Mouse (Mus musculus) MEL (cell line): ENCODE results near the gene Fxyd5. TPM values are rescaled to one million over a fixed set of nuclear protein-coding genes. Genes with fewer than 3 reads are reported as not detected.
A peak's percentile ranks its signal among the peaks of the same experiment; 100 is the strongest.

Experiments
- DNase-seq: peaks from one replicate; pipeline ENCODE4 v3.0.0; 2011; ENCODE audit warnings: low read depth, low spot score
- H3K27ac ChIP-seq: 2 replicates; pipeline ENCODE4 v1.5.1; 2012; ENCODE audit warnings: low read depth, mild to moderate bottlenecking, control low read depth, low read length, moderate library complexity; ENCODE audit not compliant: control insufficient read depth
- H3K27me3 ChIP-seq, 2 experiments: fragments of 150-350 bp in 1 of 2; sonication (generic) in 1 of 2; 2 replicates each; pipeline ENCODE4 v1.6.1; 2012; ENCODE audit warnings: low read length in 2 of 2, mild to moderate bottlenecking in 2 of 2, improper control_type of control experiment in 1 of 2, moderate library complexity in 1 of 2; ENCODE audit not compliant: insufficient read depth in 2 of 2, control insufficient read depth in 1 of 2
- H3K36me3 ChIP-seq, 2 experiments: 2 replicates each; pipeline ENCODE4 v1.6.1; 2012 to 2014; ENCODE audit warnings: low read length in 2 of 2, improper control_type of control experiment in 1 of 2, inconsistent platforms in 1 of 2, mild to moderate bottlenecking in 1 of 2; ENCODE audit not compliant: insufficient read depth in 2 of 2, control insufficient read depth in 1 of 2
- H3K4me1 ChIP-seq, 2 experiments: fragments of 150-350 bp in 1 of 2; sonication (generic) in 1 of 2; 2 replicates each; pipeline ENCODE4 v1.6.1; 2012; ENCODE audit warnings: low read length in 2 of 2, improper control_type of control experiment in 1 of 2, mild to moderate bottlenecking in 1 of 2; ENCODE audit not compliant: insufficient read depth in 2 of 2, control insufficient read depth in 1 of 2
- H3K4me3 ChIP-seq, 2 experiments: fragments of 150-350 bp in 1 of 2; sonication (generic) in 1 of 2; 2 replicates each; pipeline ENCODE4 v1.5.1; 2012; ENCODE audit warnings: low read depth in 2 of 2, low read length in 2 of 2, mild to moderate bottlenecking in 2 of 2, moderate library complexity in 2 of 2, control low read depth in 1 of 2, improper control_type of control experiment in 1 of 2; ENCODE audit not compliant: control insufficient read depth in 1 of 2, insufficient read depth in 1 of 2
- H3K79me2 ChIP-seq: 2 replicates; pipeline ENCODE4 v1.6.1; 2012; ENCODE audit warnings: mild to moderate bottlenecking, low read length, moderate library complexity; ENCODE audit not compliant: control insufficient read depth, poor library complexity, insufficient read depth
- H3K9ac ChIP-seq: 2 replicates; pipeline ENCODE4 v1.6.1; 2012; ENCODE audit warnings: low read depth, mild to moderate bottlenecking, control low read depth, low read length, moderate library complexity; ENCODE audit not compliant: control insufficient read depth, poor library complexity, severe bottlenecking
- H3K9me3 ChIP-seq: fragments of 150-350 bp; sonication (generic); replicated peaks from 2 replicates; pipeline ENCODE4 v1.6.1; 2012; ENCODE audit warnings: mild to moderate bottlenecking, low read length, improper control_type of control experiment, moderate library complexity; ENCODE audit not compliant: insufficient read depth
- BHLHE40 ChIP-seq: IDR thresholded peaks from 2 replicates; pipeline ENCODE4 v1.6.1; 2012; ENCODE audit warnings: low read depth, mild to moderate bottlenecking, inconsistent platforms, low read length, improper control_type of control experiment, borderline replicate concordance
- CHD1 ChIP-seq: IDR thresholded peaks from 2 replicates; pipeline ENCODE4 v1.6.1; 2012; ENCODE audit warnings: low read depth, mild to moderate bottlenecking, inconsistent platforms, low read length, improper control_type of control experiment
- CTCF ChIP-seq, 3 experiments: IDR thresholded peaks in 2 of 3; conservative IDR thresholded peaks in 1 of 3; 2 replicates each; pipeline ENCODE4 v1.5.1; 2011 to 2012; ENCODE audit warnings: low read length in 3 of 3, low read depth in 2 of 3, mild to moderate bottlenecking in 2 of 3, improper control_type of control experiment in 1 of 3, inconsistent platforms in 1 of 3, mixed read lengths in 1 of 3, moderate library complexity in 1 of 3; ENCODE audit not compliant: control insufficient read depth in 1 of 3, insufficient read depth in 1 of 3, poor library complexity in 1 of 3, severe bottlenecking in 1 of 3
- E2F4 ChIP-seq: IDR thresholded peaks from 2 replicates; pipeline ENCODE4 v1.6.1; 2011; ENCODE audit warnings: low read depth, low read length, improper control_type of control experiment, borderline replicate concordance
- EP300 ChIP-seq, 2 experiments: IDR thresholded peaks; 2 replicates each; pipeline ENCODE4 v1.6.1; 2011; ENCODE audit warnings: improper control_type of control experiment in 2 of 2, low read length in 2 of 2, low read depth in 1 of 2, mild to moderate bottlenecking in 1 of 2
- GABPA ChIP-seq: IDR thresholded peaks from 2 replicates; pipeline ENCODE4 v1.6.1; 2012; ENCODE audit warnings: low read depth, mild to moderate bottlenecking, inconsistent platforms, low read length, improper control_type of control experiment, moderate library complexity
- MAFK ChIP-seq: IDR thresholded peaks from 2 replicates; pipeline ENCODE4 v1.6.1; 2011; ENCODE audit warnings: low read depth, mild to moderate bottlenecking, low read length, improper control_type of control experiment, borderline replicate concordance
- MAX ChIP-seq: IDR thresholded peaks from 2 replicates; pipeline ENCODE4 v1.6.1; 2011; ENCODE audit warnings: low read length, improper control_type of control experiment
- MAZ ChIP-seq: IDR thresholded peaks from 2 replicates; pipeline ENCODE4 v1.6.1; 2012; ENCODE audit warnings: low read depth, mild to moderate bottlenecking, inconsistent platforms, low read length, improper control_type of control experiment
- MYC ChIP-seq: IDR thresholded peaks from 2 replicates; pipeline ENCODE4 v1.6.1; 2011; ENCODE audit warnings: low read depth, mild to moderate bottlenecking, low read length, improper control_type of control experiment, moderate library complexity
- NELFE ChIP-seq: IDR thresholded peaks from 2 replicates; pipeline ENCODE4 v1.6.1; 2011; ENCODE audit warnings: low read depth, low read length, improper control_type of control experiment
- POLR2A ChIP-seq, 2 experiments: IDR thresholded peaks; 2 replicates each; pipeline ENCODE4 v1.6.1; 2011 to 2012; ENCODE audit warnings: low read length in 2 of 2, mild to moderate bottlenecking in 2 of 2, control low read depth in 1 of 2, improper control_type of control experiment in 1 of 2, low read depth in 1 of 2, moderate library complexity in 1 of 2; ENCODE audit not compliant: control insufficient read depth in 1 of 2, insufficient read depth in 1 of 2, poor library complexity in 1 of 2
- POLR2AphosphoS5 ChIP-seq: IDR thresholded peaks from 2 replicates; pipeline ENCODE4 v1.6.1; 2012; ENCODE audit warnings: low read depth, borderline replicate concordance, mild to moderate bottlenecking, inconsistent platforms, low read length, moderate library complexity, mixed read lengths
- RAD21 ChIP-seq: IDR thresholded peaks from 2 replicates; pipeline ENCODE4 v1.6.1; 2011; ENCODE audit warnings: mild to moderate bottlenecking, low read depth, low read length, improper control_type of control experiment
- RCOR1 ChIP-seq: IDR thresholded peaks from 2 replicates; pipeline ENCODE4 v1.6.1; 2012; ENCODE audit warnings: low read depth, mild to moderate bottlenecking, inconsistent platforms, low read length, improper control_type of control experiment
- TCF12 ChIP-seq: IDR thresholded peaks from 2 replicates; pipeline ENCODE4 v1.6.1; 2014; ENCODE audit warnings: low read depth, mild to moderate bottlenecking, inconsistent platforms, low read length, improper control_type of control experiment, moderate library complexity
- USF1 ChIP-seq: IDR thresholded peaks from 2 replicates; pipeline ENCODE4 v1.6.1; 2014; ENCODE audit warnings: low read depth, mild to moderate bottlenecking, inconsistent platforms, low read length, improper control_type of control experiment, moderate library complexity
- ZC3H11A ChIP-seq: IDR thresholded peaks from 2 replicates; pipeline ENCODE4 v1.6.1; 2012; ENCODE audit warnings: low read depth, mild to moderate bottlenecking, inconsistent platforms, low read length, improper control_type of control experiment
- ZKSCAN1 ChIP-seq: IDR thresholded peaks from 2 replicates; pipeline ENCODE4 v1.6.1; 2012; ENCODE audit warnings: low read depth, mild to moderate bottlenecking, inconsistent platforms, low read length, improper control_type of control experiment, moderate library complexity
- ZNF384 ChIP-seq: IDR thresholded peaks from 2 replicates; pipeline ENCODE4 v1.6.1; 2012; ENCODE audit warnings: low read depth, mild to moderate bottlenecking, inconsistent platforms, low read length, improper control_type of control experiment
- polyA plus RNA-seq, 2 experiments: library from polyadenylated mRNA; stranded (reverse) in 1 of 2; unstranded in 1 of 2; fragments of >175 nt in 1 of 2; fragments of >200 nt in 1 of 2; gene quantifications; 2 replicates each; pipeline versions ENCODE4 v1.2.1 to v1.2.4; 2012; ENCODE audit warnings: low replicate concordance in 2 of 2, low read depth in 1 of 2; ENCODE audit not compliant: insufficient read length in 2 of 2, insufficient read depth in 1 of 2, missing spikeins in 1 of 2
- total RNA-seq: library from RNA; depleted of rRNA; stranded (reverse); fragments of 300-350 nt; gene quantifications from 2 replicates; pipeline ENCODE4 v1.2.3, GENCODE M21; 2012

Gene Fxyd5
- total and polyA plus RNA-seq, 3 experiments, result 39.4 to 57.5 TPM; not detected in 1

DNA sequence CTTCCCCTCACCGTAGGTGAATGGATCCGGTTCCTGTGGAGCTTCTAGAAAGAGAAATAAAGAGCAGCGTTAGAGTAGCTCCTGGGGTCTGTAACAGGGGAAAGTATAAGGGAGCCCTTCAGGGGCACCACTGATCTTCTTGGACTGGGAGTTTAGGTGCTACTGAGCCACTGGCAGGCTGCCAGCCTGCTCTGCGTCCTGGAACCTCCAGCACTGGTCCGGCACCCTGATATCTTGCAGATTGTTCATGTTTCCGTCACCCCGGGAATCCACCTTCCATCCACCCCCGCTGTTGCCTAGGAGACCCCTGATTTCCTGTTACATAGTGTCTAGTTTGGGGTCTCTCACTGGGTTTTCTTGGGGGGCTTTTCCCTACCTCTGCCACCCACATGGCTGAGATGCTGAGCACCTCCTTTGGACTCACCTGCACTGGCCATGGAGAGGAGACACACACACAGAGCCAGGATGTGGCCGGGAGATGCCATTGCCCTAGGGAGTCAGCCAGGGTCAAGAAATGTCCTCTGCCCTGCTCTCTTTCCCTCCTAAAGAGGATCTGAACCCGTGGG, 11.7 kb upstream of the Fxyd5 start:
- no peaks in the 10 kb centered on the region for H3K36me3 ChIP-seq
- no peak overlapping the region for H3K27ac ChIP-seq
- no peaks in the 10 kb centered on the region; a peak in 1 of 4 replicates for H3K4me1 ChIP-seq
- no peak for DNase-seq
- no peaks in the 10 kb centered on the region for H3K79me2 ChIP-seq
- no peaks in the 10 kb centered on the region for H3K9me3 ChIP-seq
- TF ChIP-seq CTCF (IDR thresholded peaks at IDR 0.05 in 2 of 3, conservative IDR thresholded peaks at IDR 0.05 in 1 of 3; ENCODE audit: control insufficient read depth in 1 of 3, insufficient read depth in 1 of 3, low read depth in 2 of 3, low read length in 3 of 3, poor library complexity in 1 of 3, severe bottlenecking in 1 of 3), result no peak
- TF ChIP-seq MAZ, result no peak
- no peak for TF ChIP-seq MAFK
- no peak for TF ChIP-seq MYC
- no peak for TF ChIP-seq POLR2AphosphoS5
- TF ChIP-seq CHD1, result no peak
- TF ChIP-seq GABPA, result no peak
- TF ChIP-seq NELFE, result no peak
- no peak for TF ChIP-seq MAX
- no peak for TF ChIP-seq TCF12
- no peak for TF ChIP-seq POLR2A (IDR thresholded peaks at IDR 0.05; ENCODE audit: control insufficient read depth in 1 of 2, insufficient read depth in 1 of 2, low read depth in 1 of 2, low read length in 2 of 2, poor library complexity in 1 of 2)
- no peak for TF ChIP-seq BHLHE40
- no peaks in the 10 kb centered on the region for H3K27me3 ChIP-seq
- no peak overlapping the region for H3K4me3 ChIP-seq
- H3K9ac ChIP-seq, result no peak overlapping the region

DNA sequence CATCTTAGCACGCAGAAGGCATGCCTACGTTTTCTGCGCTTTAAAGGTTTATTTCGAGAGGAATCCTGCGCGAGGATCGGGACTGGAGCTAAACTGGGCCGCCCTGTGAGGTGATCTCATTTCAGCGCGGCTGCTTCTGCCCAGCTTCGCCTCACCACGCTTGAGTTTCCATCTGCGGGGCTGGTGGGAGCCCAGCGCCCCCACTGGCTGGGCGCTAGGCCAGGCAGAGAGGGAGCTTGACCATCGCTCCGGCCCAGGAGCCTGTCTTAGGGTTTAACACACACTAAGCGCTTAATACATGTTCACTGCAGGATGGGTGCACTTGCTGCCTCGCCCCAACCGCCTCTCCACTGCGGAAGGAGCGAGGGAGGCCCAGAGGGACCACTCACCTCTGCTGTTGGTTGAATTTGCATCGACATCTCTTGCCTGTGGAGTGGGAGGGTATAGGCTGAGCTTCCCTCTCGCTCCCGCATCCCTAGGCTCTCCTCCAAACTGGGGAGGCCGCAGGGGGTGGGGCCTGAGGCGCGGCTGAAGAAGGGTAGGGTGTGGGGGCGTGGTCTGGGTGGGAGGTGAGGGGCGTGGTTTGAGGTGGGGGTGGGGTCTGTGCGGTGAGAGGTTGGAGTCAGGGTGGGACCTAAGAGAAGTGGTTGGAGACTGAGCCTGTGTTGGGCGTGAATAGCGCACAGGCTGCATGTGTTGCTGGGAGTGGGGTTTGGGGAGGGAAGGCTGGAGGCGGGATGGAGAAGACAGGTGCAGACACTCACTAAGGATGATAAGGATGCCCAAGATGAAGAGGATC, 10.6 kb upstream of the Fxyd5 start:
- Histone ChIP-seq H3K4me1 (no peaks in the 10 kb centered on the region; a peak in 1 of 4 replicates), H3K4me3 (no peak overlapping the region), H3K27ac (no peak overlapping the region), H3K36me3 (no peaks in the 10 kb centered on the region), H3K9ac (no peak overlapping the region), H3K79me2 (no peaks in the 10 kb centered on the region), H3K9me3 (no peaks in the 10 kb centered on the region), H3K27me3 (no peaks in the 10 kb centered on the region; a peak in 1 of 4 replicates)
- peak; percentile 19 for DNase-seq
- TF ChIP-seq E2F4, result no peak

DNA sequence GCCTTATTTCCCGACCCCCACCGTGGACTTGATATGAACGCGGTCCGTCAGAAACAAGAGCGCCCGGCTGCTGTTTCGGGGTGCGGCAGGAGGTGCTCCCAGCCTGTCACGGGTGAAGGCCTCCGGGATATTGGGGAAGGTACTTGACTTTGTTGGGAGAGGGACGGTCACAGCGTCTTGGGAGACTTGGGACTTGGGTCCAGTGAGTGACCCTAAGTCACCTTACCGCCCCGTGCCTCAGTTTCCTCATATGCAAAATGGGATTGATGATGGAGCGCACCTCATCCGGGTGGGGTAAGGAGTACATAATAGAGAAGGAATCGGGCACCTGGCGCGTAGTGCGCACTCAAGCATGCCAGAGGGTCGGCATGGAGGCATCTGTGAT, 10.0 kb upstream of the Fxyd5 start:
- Histone ChIP-seq H3K79me2 (no peaks in the 10 kb centered on the region), H3K4me1 (no peaks in the 10 kb centered on the region; a peak in 1 of 4 replicates), H3K4me3 (no peak overlapping the region), H3K9ac (no peak overlapping the region), H3K27me3 (no peaks in the 10 kb centered on the region; a peak in 1 of 4 replicates), H3K27ac (no peak overlapping the region), H3K36me3 (no peaks in the 10 kb centered on the region), H3K9me3 (no peaks in the 10 kb centered on the region)
- DNase-seq, result no peak
- TF ChIP-seq MAX, result no peak
- no peak for TF ChIP-seq ZC3H11A
- no peak for TF ChIP-seq CHD1
- no peak for TF ChIP-seq EP300 (IDR thresholded peaks at IDR 0.05; ENCODE audit: low read depth in 1 of 2, low read length in 2 of 2)
- no peak for TF ChIP-seq RAD21
- no peak for TF ChIP-seq ZNF384
- no peak for TF ChIP-seq POLR2A (IDR thresholded peaks at IDR 0.05; ENCODE audit: control insufficient read depth in 1 of 2, insufficient read depth in 1 of 2, low read depth in 1 of 2, low read length in 2 of 2, poor library complexity in 1 of 2)
- no peak for TF ChIP-seq RCOR1
- TF ChIP-seq ZKSCAN1, result no peak
- TF ChIP-seq MYC, result no peak
- TF ChIP-seq GABPA, result no peak
- no peak for TF ChIP-seq NELFE
- no peak for TF ChIP-seq USF1
